Mouse (Mus musculus) cortical plate, adult 2 months (tissue): ENCODE data around the gene Brsk1.

Experiments used
- CTCF ChIP-seq: fragments of 200-500 bp; IDR thresholded peaks from 2 replicates; pipeline ENCODE4 v1.5.1; 2011; ENCODE audit warnings: mild to moderate bottlenecking, control low read depth, low read length; ENCODE audit not compliant: insufficient read depth; ENCODE audit errors: extremely low read depth
- POLR2A ChIP-seq: fragments of 200-500 bp; IDR thresholded peaks from 2 replicates; pipeline ENCODE4 v1.6.1; 2011; ENCODE audit warnings: mild to moderate bottlenecking, low read length, control low read depth; ENCODE audit not compliant: insufficient read depth; ENCODE audit errors: extremely low read depth

DNA sequence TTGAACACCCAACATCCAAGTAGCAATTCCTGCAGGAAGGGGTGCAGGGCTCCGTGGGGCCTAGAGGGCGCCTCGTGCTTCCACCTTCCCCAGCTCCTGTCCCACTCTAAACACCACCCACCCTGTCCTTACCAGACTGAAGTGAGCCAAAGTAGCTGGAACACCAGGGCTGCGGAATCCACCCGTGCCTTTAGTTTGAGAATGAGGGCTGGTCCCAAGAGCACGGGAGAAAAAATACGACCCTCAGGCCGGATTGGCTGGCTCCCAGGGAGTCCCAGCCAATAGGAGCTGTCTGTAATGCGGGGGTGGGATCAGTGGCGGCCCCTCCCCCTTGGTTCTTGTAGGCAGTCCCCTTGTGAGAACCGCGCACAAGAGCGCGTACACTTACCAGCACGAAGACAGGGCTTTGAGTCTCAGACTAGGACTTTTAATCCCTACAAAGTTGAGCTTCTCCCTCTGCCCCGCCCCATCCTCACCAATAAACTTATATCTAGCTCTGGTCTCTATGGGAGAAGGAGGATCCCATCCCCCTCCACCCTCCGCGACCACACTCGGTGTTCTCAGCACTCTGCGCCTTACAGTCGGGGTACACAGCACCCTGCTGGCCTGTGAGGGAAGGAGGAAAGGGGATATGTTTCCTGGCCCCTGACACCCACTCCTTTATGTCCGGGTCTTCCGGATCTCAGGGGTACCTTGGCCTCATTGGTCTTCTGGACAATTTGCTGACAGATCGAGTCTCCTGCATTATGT lies 62.6 kb downstream of the Brsk1 start, which contains the start of gene Cox6b2:
- TF ChIP-seq CTCF (no peak), POLR2A (no peak)
